Mouse (Mus musculus) thymus, postnatal 36 days (tissue): Measurements from ENCODE around the gene Fzr1.
A peak's percentile ranks its signal among the peaks of the same experiment; 100 is the strongest.

Experiments
- DNase-seq, 2 experiments: peaks; one replicate each; pipeline ENCODE4 v3.0.0; 2022; ENCODE audit warnings: mixed read lengths in 2 of 2

Gene Fzr1

DNA sequence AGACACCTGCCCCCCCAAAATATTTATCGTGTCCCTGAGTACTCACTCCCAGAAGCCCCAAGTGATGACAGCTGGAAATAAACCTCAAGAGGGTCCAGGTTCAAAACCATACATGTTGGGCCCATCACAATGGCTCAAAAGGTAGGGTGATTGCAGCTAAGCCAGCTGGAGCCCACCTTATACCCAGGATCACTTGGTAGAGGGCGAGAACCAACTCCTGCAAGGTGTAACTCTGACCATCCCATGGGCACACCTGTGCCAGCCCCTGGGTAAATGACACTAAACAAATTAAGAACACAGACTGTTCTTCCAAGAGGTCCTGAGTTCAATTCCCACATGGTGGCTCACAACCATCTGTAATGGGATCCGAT, 852 bp upstream of the Fzr1 start:
- no peak for DNase-seq

DNA sequence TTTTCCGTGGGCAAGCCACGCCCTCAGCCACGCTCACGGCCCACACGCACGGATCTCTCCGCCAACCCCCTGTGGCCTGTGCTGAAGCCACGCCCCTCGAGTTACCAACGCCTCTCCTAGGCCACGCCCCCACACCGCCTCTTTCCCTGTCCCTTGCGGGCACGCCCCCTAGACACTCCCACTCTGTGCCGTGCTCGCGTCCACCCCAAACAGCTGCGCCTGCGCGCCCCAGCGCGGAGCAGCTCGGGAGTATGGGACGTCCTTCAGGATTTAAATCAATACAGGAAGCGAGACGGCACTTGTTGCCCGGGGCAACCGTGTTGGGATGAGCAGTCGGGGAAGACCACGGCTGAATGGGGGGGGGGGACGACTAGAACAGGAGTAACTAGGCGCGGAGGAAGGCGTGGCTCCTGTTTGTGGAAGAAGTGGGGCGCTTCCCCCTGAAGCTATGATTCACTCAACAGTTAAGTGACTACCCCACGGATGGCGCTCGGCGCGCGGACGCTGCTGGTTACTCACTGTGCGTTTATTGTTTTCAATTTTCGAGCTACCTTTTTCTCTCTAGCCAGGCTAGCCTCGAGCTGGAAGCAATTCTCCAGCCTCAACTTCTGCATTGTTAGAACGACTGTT, 352 bp upstream of the Fzr1 start:
- peak; percentile 100 for DNase-seq

- no peak for DNase-seq
Observed at GRCm38 (mm10) chr10:81377362-81377664, 1.0 kb downstream of the Fzr1 start.

- peak in 1 of 2 experiments; percentile 41 for DNase-seq
Observed at GRCm38 (mm10) chr10:81376561-81377361, 1.6 kb downstream of the Fzr1 start.

- no peak for DNase-seq
Observed at GRCm38 (mm10) chr10:81375322-81375721, 3.0 kb downstream of the Fzr1 start.

DNA sequence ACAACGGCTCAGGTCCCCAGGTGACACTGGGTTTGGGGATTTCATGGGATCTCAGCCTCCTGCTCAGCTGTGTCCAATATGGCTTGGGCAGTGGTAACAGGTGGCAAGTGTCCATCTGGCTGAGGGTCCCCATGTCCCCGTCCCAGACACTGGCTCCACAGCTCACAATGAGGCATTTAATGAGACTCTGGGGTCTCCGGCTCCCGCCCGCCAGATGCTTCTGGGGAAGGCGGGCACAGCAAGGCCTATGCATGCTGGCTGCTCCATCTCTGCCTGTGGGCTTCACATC, 11.2 kb downstream of the Fzr1 start:
- no peak for DNase-seq

- no peak for DNase-seq
Observed at GRCm38 (mm10) chr10:81366477-81367206, 11.7 kb downstream of the Fzr1 start.

DNA sequence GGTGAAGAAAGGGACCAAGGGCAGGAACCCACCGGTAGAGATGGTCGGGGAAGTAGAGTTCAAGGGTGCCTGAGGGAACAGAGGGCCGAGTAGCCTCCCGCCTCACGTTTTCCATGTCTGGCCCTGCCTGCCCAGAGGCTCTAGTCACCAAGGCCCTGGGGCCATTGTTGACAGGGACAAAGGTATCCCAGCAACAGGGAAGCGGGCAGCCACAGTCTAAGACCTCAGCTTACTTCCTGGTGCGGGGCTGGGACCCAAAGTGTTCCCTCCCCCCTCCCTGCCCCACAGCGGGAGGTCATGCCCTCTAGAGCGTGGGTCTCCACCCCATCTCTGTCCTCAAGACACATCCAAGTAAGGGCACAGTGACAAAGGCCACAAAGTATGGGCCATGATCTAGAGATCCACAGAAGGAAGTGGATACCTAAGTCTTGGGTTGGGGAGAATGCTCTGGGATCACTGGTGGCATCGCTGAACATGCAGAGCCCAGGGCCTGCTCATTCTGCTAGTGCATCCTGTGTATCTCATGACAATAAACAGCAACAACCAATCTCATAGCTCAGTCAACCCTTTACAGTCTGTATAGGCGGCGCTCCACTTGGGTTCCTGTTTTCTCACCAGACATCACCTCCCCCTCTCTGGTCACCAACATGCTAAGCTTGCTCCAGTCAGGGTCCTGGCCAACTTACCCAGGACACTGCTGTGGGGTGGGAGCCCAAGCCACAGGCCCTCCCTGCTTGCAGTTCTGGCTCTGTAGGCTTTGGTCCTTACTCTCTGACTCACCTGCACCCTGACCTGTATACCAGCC, 12.4 kb downstream of the Fzr1 start, which contains the start of gene 4930404N11Rik:
4930404N11Rik (minus strand) TSS at position 145 of the 805 bp plus-strand sequence.
- DNase-seq, result no peak

DNA sequence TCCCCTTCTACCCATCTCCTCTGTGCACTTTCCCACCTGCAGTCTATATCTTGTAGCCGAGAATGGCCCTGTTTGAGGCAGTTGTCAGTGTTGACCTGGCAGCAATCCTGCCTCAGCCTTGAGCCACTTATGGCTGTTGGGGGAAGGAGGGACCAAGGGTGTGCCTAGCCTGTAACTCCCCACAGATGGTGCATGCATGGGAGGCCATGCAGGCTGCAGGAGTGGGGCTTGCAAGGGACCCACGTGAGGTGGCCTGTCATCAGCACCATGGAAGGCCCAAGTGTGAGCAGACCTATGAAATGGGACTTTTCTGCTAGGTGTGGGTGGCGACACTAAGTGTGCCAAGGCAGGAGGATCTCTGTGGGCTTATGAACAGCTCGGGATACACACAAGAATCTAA, 13.2 kb downstream of the Fzr1 start:
- DNase-seq, result no peak

DNA sequence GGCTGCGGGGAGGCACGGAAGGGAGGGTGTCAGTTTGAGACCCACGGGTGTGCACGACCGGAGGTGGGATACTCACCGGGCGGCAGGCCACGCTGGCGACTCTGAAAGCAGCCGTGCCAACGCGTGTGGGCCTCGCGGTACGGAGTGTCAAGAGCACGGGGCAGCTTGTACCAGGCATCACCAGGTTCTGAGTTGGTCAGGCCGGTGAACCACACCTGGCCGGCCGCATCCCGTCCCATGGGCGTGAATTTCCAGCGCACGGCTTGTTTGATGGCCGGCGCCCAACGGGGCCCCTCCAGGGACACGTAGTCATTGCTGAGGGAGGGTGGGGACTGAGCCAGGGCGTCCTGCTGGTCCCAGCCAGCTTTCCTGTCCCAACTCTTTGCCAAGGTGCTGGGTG, 13.7 kb downstream of the Fzr1 start:
- peak in 1 of 2 experiments; percentile 29 for DNase-seq

DNA sequence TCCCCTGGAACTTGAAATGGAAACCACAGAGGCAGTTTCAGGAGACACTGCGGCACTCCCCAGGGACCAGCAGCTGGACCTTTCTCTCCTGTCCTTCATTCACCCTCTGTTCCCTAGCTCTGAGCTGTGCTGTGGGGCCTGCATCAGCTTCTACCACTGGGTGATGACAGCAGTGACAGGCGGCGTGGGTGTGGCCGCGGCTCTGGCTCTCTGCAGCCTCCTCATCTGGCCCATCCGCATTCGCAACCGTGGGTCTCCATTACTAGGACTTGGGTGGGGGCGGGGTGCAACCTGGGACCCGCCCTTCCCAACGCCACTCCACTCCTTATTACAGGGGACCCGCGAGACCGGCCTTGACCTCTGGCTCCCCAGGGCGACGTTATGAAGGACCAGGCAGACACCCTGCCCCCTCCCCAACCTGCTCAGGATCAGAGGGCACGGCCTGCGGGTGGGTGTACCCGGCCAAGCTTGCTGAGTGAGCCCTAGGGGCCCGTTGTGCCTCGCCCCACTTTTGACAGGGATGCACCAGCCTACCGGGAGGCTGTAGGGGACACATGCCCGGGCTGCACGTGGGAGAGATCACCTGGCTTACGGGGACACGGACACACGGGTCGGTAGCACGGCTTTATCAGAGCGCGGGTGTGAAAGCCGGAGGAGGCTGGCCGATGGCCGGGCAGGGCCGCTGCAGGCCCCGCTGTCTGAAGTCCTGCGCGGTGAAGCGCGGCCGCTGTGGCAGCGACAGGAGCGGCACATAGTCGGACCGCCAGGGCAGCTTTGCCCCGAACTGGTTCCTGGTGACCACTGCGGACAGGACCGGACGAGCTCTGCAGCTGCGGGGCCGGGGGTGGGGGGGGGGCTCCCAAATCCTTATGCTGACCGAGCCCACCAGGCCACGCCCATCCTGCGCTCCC, 14.6 kb downstream of the Fzr1 start:
- DNase-seq, result peak in 1 of 2 experiments; percentile 33

DNA sequence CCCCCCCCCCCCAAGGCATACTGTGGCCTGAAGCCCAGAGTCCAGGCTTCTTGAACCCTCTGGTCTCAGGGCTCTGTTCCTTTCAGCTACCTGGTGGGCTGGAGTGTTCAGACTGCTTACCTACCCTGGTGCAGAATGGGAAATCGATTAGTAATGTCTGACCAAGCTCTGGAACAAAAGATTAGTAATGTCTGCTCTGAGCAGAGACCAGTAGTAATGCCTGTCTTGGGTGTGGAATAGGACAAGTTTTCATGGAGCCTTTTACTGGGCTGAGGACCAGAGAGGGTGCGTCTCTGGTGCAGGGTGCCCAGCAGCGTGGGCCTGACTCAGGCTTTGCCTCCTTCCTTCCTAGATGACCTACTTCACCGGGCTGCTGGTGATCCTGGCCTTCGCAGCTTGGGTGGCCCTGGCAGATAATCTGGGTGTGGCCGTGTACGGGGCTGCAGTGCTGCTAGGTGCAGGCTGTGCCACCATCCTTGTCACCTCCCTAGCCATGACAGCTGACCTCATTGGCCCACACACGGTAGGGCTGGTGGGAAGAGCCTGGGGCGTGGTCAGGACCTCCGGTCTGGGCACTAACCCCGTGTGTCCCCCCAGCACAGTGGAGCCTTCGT, 15.9 kb downstream of the Fzr1 start:
- no peak for DNase-seq

DNA sequence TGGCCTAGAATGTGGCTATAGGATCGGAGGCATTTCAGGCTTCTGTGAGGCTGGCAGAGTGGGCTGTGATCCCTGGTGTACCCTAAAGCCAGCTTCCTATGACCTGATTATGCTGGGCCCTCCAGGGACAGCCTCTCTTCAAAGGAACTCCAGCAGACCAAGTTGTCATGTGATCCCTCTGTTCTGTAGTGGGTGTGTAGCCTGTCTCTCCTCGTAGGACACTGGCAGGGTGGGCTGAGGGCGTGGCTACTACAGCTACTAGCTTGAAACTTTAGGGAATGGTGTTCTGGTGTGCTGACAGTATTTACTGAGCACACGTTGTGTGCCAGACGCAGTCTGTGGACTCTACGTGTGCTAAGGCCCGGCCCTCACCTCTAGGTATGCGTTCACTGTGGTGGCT, 17.6 kb downstream of the Fzr1 start:
- DNase-seq, result no peak

DNA sequence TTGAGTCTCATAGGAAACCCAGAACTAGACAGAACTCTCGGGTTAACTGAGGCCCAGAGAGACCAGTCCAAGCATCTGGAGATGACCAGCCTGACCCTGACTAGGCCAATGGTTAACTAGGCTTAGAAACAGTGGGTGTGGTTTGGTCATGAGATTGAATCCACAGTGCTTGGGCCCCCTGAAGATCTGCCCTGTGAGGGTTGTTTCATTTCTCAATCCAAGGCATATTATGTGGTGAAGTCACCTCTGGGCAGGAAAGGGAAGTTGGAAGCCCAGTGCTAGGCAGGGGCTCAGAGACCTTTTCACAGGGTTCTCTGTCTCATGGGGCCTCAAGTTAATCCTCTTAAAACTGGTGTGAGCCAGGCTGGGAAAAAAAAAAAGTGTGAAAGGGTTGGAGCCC, 19.5 kb downstream of the Fzr1 start:
- DNase-seq, result no peak

DNA sequence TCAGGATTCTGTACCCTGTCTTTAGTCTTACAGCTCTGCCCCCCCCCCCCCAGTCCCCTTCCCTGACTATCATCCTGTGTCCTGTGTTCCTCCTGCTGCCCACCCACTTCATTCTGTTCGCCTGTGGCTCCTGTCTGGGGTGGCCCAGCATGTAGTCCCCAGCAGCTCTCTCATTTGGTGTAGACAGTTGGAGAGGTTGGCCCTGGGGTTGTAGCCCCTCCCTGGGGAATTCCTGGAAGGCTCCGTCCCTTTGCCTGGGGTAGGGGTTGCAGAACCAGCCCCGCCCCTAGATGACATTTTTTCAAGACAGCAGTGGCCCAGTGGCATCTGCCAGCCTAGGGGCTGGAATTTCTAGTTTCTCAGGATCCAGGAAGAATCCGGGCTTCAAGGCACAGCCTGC, 20.1 kb downstream of the Fzr1 start:
- no peak for DNase-seq

DNA sequence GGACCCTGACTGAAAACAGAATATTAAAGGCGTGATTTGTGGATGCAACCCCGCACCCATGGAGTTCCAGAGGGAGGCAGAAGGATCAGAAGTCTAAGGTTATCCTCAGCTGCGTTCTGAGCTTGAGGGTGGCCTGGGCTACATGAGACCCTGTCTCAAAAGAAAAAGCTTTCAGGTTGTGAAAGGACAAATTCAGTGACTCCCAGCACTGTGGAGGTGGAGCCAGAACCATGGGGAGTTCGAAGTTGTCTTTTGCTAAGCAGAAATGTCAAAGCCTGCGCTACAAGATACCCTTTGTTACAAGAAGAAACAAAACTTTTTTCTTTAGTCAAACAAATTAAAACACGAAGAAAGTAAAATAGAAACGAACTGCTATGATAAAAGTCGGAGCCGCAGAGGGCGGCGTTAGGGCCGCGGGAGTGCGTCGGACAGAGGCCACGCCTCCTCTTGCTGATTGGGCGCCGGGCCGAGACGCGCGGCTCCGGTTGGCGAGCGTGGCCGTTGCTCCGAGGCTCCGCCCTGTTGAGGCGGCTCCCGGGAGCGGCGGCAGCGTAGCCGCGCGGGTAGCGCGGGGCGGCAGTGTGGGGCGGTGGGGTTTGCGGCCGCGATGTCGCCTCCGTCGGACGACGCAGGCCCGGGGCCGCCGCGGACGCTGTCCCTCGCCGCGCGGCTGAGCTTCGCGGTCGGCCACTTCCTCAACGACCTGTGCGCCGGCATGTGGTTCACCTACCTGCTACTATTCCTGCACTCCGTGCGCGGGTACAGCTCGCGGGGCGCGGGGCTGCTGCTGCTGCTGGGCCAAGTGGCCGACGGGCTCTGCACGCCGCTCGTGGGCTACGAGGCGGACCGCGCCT, 21.1 kb downstream of the Fzr1 start, which contains the start of gene Mfsd12:
Mfsd12 (plus strand) TSS at position 501 of the 854 bp plus-strand sequence.
- peak; percentile 89 to 94 for DNase-seq

- DNase-seq, result no peak
Observed at GRCm38 (mm10) chr10:81356352-81356990, 21.8 kb downstream of the Fzr1 start.

DNA sequence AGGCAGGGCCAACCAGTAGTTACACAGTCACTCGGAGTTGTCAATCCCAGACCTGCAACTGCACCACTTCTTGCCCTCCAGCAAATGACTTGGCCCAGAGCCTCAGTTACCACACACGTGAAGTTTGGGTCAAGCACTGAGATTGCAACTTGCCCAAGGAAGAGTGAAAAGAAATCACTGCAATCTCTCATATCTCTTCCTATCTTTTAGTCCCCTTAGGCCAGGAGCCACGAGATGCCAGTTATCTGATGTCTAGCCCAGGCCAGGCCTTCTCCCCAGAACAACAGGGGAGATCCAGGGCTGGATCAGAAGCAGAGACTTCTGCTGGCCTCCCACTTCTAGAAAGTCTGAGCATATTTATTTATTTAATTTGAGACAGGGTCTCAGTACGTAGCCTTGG, 22.8 kb downstream of the Fzr1 start:
- no peak for DNase-seq

- no peak for DNase-seq
Observed at GRCm38 (mm10) chr10:81354738-81355477, 23.4 kb downstream of the Fzr1 start.
